Comparison of ENCODE assay signal across 19 mouse cellular contexts in genomic region chr10:26103330-26103982, GRCm38 (mm10). TPM values are rescaled to one million over a fixed set of nuclear protein-coding genes. Genes with fewer than 3 reads are reported as not detected.
"Had no signal": no experiment of that assay in that cellular context is flagged by ENCODE, and none has a peak within 500 bp of the region (broad histone marks: within the 10 kb centered on the region; RNA-seq: fewer than 3 reads in every experiment).

No protein-coding gene starts in this region.

- H3K4me3 ChIP-seq: limb, embryonic 13.5 days; neural tube, embryonic 12.5 days had no signal

- H3K9me3 ChIP-seq: limb, embryonic 13.5 days; neural tube, embryonic 12.5 days had no signal

- H3K9ac ChIP-seq: limb, embryonic 13.5 days; liver, embryonic 14.5 days; neural tube, embryonic 12.5 days had no signal

- H3K27me3 ChIP-seq: limb, embryonic 13.5 days; neural tube, embryonic 12.5 days had no signal

- H3K4me2 ChIP-seq: limb, embryonic 13.5 days; neural tube, embryonic 12.5 days had no signal

- DNase-seq: kidney, postnatal 25 days; layer of hippocampus, adult 9-11 months; layer of hippocampus, postnatal 36 days; lung, adult 18-20 months; lung, postnatal 36 days; midbrain, embryonic 14.5 days; right cerebral cortex, postnatal 4 days; spleen, adult 18-20 months; thymus, adult 2 months; thymus, postnatal 25 days had no signal

- H3K27ac ChIP-seq: limb, embryonic 13.5 days; liver, embryonic 14.5 days; neural tube, embryonic 12.5 days had no signal

- H3K36me3 ChIP-seq: limb, embryonic 13.5 days; neural tube, embryonic 12.5 days had no signal

- H3K4me1 ChIP-seq: limb, embryonic 13.5 days; neural tube, embryonic 12.5 days had no signal

RNA-seq across cellular contexts. Expression of gene Tmem200a, which starts 24.6 kb away (rescaled TPM):
- total RNA-seq: liver, adult 2 months; megakaryocyte progenitor cell, adult 5-6 weeks; monocyte, adult 5-6 weeks; neutrophil, adult 5-6 weeks had no signal
- polyA plus RNA-seq: liver, adult 2 months had no signal

RNA-seq across cellular contexts. Expression of gene Gm9767, which starts 25.4 kb away (rescaled TPM):
- total RNA-seq: liver, adult 2 months; megakaryocyte progenitor cell, adult 5-6 weeks; monocyte, adult 5-6 weeks; neutrophil, adult 5-6 weeks had no signal
- polyA plus RNA-seq: kidney, embryonic 16.5 days; liver, adult 2 months; liver, embryonic 14.5 days; lung, embryonic 16.5 days had no signal
